Mouse (Mus musculus) neural tube, embryonic 14.5 days (tissue): ENCODE data around the gene Gcnt3. TPM values are rescaled to one million over a fixed set of nuclear protein-coding genes. Genes with fewer than 3 reads are reported as not detected.
"Not testable (repeated sequence)": the region's sequence is repeated elsewhere in the genome, so short reads cannot be mapped to it uniquely, and the experiment has no call there.

Experiments used
- ATAC-seq: fragments of 200-750 bp; cut with Nextera tagmentation; 2 replicates; pipeline ENCODE4 v1.8.0; 2017; ENCODE audit warnings: low read depth, mild to moderate bottlenecking, moderate TSS enrichment, moderate library complexity
- H3K27ac ChIP-seq: fragments of 300-500 bp; sonication (generic); 2 replicates; pipeline ENCODE4 v1.5.1; 2014; ENCODE audit warnings: low read depth, mild to moderate bottlenecking, control low read depth, low read length, moderate library complexity, mixed read lengths
- H3K27me3 ChIP-seq: fragments of 300-500 bp; sonication (generic); 2 replicates; pipeline ENCODE4 v1.6.1; 2014; ENCODE audit warnings: low read length; ENCODE audit not compliant: control insufficient read depth, insufficient read depth
- H3K36me3 ChIP-seq: fragments of 300-500 bp; sonication (generic); 2 replicates; pipeline ENCODE4 v1.6.1; 2014; ENCODE audit warnings: low read length, mixed read lengths; ENCODE audit not compliant: control insufficient read depth, insufficient read depth
- H3K4me1 ChIP-seq: fragments of 300-500 bp; sonication (generic); 2 replicates; pipeline ENCODE4 v1.6.1; 2014; ENCODE audit warnings: low read length; ENCODE audit not compliant: control insufficient read depth, insufficient read depth
- H3K4me2 ChIP-seq: fragments of 300-500 bp; sonication (generic); 2 replicates; pipeline ENCODE4 v1.6.1; 2014; ENCODE audit warnings: mild to moderate bottlenecking, low read depth, low read length, control low read depth
- H3K4me3 ChIP-seq: fragments of 300-500 bp; sonication (generic); 2 replicates; pipeline ENCODE4 v1.5.1; 2014; ENCODE audit warnings: low read depth, low read length, control low read depth, mixed read lengths
- H3K9ac ChIP-seq: fragments of 300-500 bp; sonication (generic); replicated peaks from 2 replicates; pipeline ENCODE4 v1.6.1; 2014; ENCODE audit warnings: low read depth, mild to moderate bottlenecking, control low read depth, low read length, mixed read lengths
- H3K9me3 ChIP-seq: fragments of 300-500 bp; sonication (generic); 2 replicates; pipeline ENCODE4 v1.6.1; 2016; ENCODE audit warnings: low read length; ENCODE audit not compliant: control insufficient read depth
- WGBS: fragments of 180-500 bp; shearing (Covaris S2); extraction: QIAGEN DNeasy Blood & Tissue Kit; methylation state at CpG from one replicate; pipeline ENCODE4 v1.1.7; 2014; 5-methylcytosine and 5-hydroxymethylcytosine counted together
- polyA plus RNA-seq: library from polyadenylated mRNA; unstranded; fragments of >200 nt; fragmentation: Nextera tagmentation; extraction: Ambion mirVana; gene quantifications from 2 replicates; pipeline ENCODE4 v1.2.1, GENCODE M21; 2014

Gcnt3 gene
- polyA plus RNA-seq, 1 experiment from 2014 or later, result not detected

GRCm38 (mm10) chr9:70036646-70037045, 1.2 kb downstream of the Gcnt3 start:
- ATAC-seq, result no peak
- 74% methylated on average over 4 of the region's 4 CpGs for WGBS

GRCm38 (mm10) chr9:70034702-70035101, 3.2 kb downstream of the Gcnt3 start:
- H3K27ac ChIP-seq, result no peak overlapping the region
- no peak overlapping the region for H3K9ac ChIP-seq
- ATAC-seq, result no peak
- H3K4me2 ChIP-seq, result no peak overlapping the region
- no peaks in the 10 kb centered on the region for H3K36me3 ChIP-seq
- no peak overlapping the region for H3K4me3 ChIP-seq
- no peaks in the 10 kb centered on the region for H3K4me1 ChIP-seq
- no peaks in the 10 kb centered on the region for H3K9me3 ChIP-seq
- no peaks in the 10 kb centered on the region for H3K27me3 ChIP-seq
- WGBS, result 96% methylated on average over 7 of the region's 7 CpGs

More at GRCm38 (mm10) chr9:70036646-70037045, 1.2 kb downstream of the Gcnt3 start:
- Histone ChIP-seq H3K27ac (no peak overlapping the region), H3K9ac (no peak overlapping the region), H3K4me3 (no peak overlapping the region), H3K4me1 (no peaks in the 10 kb centered on the region), H3K4me2 (no peak overlapping the region), H3K36me3 (no peaks in the 10 kb centered on the region), H3K27me3 (no peaks in the 10 kb centered on the region), H3K9me3 (no peaks in the 10 kb centered on the region)

GRCm38 (mm10) chr9:70033056-70033455, 4.8 kb downstream of the Gcnt3 start:
- no peak overlapping the region for H3K4me3 ChIP-seq
- no peak overlapping the region for H3K9ac ChIP-seq
- WGBS, result 76% methylated on average over 9 of the region's 9 CpGs
- H3K9me3 ChIP-seq, result no peaks in the 10 kb centered on the region
- no peaks in the 10 kb centered on the region for H3K27me3 ChIP-seq
- no peak overlapping the region for H3K4me2 ChIP-seq
- H3K36me3 ChIP-seq, result no peaks in the 10 kb centered on the region
- no peak for ATAC-seq
- no peaks in the 10 kb centered on the region for H3K4me1 ChIP-seq
- H3K27ac ChIP-seq, result no peak overlapping the region

- no peak overlapping the region for H3K4me2 ChIP-seq
- H3K9me3 ChIP-seq, result no peaks in the 10 kb centered on the region
- 85% methylated on average over 1 of the region's 1 CpGs for WGBS
- ATAC-seq, result no peak
- no peak overlapping the region for H3K9ac ChIP-seq
- H3K36me3 ChIP-seq, result no peaks in the 10 kb centered on the region
- no peaks in the 10 kb centered on the region for H3K4me1 ChIP-seq
- no peaks in the 10 kb centered on the region for H3K27me3 ChIP-seq
- no peak overlapping the region for H3K4me3 ChIP-seq
- H3K27ac ChIP-seq, result no peak overlapping the region
Measured at GRCm38 (mm10) chr9:70032167-70032566, 5.7 kb downstream of the Gcnt3 start.

DNA sequence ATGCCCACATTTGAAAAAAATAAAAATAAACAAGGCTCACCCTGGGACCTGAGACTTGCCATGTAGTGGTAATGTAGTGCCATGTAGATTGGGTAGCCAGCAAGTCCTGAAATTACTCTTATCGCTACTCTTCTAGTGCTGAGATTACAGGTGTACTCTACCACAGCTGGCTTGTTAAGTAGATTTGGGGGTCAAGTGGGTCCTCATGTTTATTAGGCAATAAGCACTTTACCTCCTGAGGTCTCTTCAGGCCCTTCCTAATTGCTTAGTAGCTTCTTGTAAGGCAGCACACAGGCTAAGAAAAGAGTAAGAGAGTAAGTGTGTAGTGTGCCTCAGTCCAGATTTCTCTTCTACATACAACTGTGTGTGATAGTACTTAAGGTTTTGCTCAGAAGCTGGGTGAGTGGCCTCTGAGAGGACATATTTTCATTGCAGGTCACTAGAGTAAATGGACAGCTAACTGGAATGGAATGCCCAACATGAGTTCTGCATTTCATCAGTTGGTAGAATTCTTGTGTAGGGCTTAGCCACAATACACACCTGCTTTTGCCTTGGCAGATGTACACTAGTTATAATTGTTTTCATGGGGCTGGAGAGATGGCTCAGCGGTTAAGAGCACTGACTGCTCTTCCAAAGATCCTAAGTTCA, 12.4 kb downstream of the Gcnt3 start:
- Histone ChIP-seq H3K4me2 (no peak overlapping the region), H3K27ac (no peak overlapping the region), H3K9me3 (no peaks in the 10 kb centered on the region), H3K36me3 (no peaks in the 10 kb centered on the region), H3K4me1 (no peaks in the 10 kb centered on the region), H3K9ac (no peak overlapping the region), H3K27me3 (no peaks in the 10 kb centered on the region), H3K4me3 (no peak overlapping the region)
- WGBS, result 92% methylated on average over 2 of the region's 2 CpGs
- no peak for ATAC-seq

GRCm38 (mm10) chr9:70024648-70025047, 13.2 kb downstream of the Gcnt3 start:
- Histone ChIP-seq H3K4me2 (no peak overlapping the region), H3K36me3 (peaks cover 7% of the 10 kb centered on the region; the same call in 1 of the 2 replicates), H3K27me3 (no peaks in the 10 kb centered on the region), H3K4me3 (no peak overlapping the region), H3K9ac (no peak overlapping the region), H3K27ac (no peak overlapping the region), H3K9me3 (no peaks in the 10 kb centered on the region), H3K4me1 (no peaks in the 10 kb centered on the region)
- ATAC-seq, result no peak

- not testable (repeated sequence) for H3K27me3 ChIP-seq, H3K9ac ChIP-seq, H3K27ac ChIP-seq, ATAC-seq, H3K4me2 ChIP-seq, H3K9me3 ChIP-seq, H3K4me3 ChIP-seq, H3K4me1 ChIP-seq
- WGBS, result 88% methylated on average over 1 of the region's 1 CpGs
- peaks cover 11% of the 10 kb centered on the region; the same call in 1 of the 2 replicates for H3K36me3 ChIP-seq
Measured at GRCm38 (mm10) chr9:70023615-70024014, 14.3 kb downstream of the Gcnt3 start.

- H3K4me1 ChIP-seq, result no peaks in the 10 kb centered on the region
- ATAC-seq, result no peak
- H3K9me3 ChIP-seq, result no peaks in the 10 kb centered on the region
- H3K4me3 ChIP-seq, result no peak overlapping the region
- H3K9ac ChIP-seq, result no peak overlapping the region
- peaks cover 11% of the 10 kb centered on the region; the same call in 1 of the 2 replicates for H3K36me3 ChIP-seq
- H3K27ac ChIP-seq, result no peak overlapping the region
- no peak overlapping the region for H3K4me2 ChIP-seq
- no peaks in the 10 kb centered on the region for H3K27me3 ChIP-seq
- WGBS, result 98% methylated on average over 4 of the region's 4 CpGs
Measured at GRCm38 (mm10) chr9:70022083-70022482, 15.8 kb downstream of the Gcnt3 start.

DNA sequence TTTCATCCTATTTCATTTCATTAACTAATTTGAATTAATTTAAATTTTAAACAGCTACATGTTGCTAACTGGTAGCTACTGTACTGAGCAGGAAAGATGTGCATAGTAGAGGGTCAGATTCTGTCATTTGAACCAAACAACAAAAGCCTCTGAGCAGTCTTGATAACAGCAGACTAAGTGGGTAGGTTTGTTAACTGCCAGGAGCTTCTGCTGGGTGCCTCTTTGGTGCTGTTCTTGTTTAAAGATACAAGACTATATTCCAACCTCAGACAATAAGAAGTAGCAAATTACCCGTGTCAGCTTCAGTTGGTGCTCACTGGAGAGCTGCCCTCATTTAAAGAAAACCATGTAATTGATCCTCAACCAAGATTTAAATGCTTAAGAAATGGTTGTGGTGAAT, 16.3 kb downstream of the Gcnt3 start:
- ATAC-seq, result no peak
- H3K9ac ChIP-seq, result no peak overlapping the region
- no peak overlapping the region for H3K27ac ChIP-seq
- no peak overlapping the region for H3K4me3 ChIP-seq
- no peaks in the 10 kb centered on the region for H3K9me3 ChIP-seq
- H3K4me2 ChIP-seq, result no peak overlapping the region
- H3K4me1 ChIP-seq, result no peaks in the 10 kb centered on the region
- 69% methylated on average over 1 of the region's 1 CpGs for WGBS
- H3K36me3 ChIP-seq, result peaks cover 13% of the 10 kb centered on the region; the same call in 1 of the 2 replicates
- no peaks in the 10 kb centered on the region for H3K27me3 ChIP-seq
